Mouse (Mus musculus): ENCODE measurements around the gene Pef1.

DNA sequence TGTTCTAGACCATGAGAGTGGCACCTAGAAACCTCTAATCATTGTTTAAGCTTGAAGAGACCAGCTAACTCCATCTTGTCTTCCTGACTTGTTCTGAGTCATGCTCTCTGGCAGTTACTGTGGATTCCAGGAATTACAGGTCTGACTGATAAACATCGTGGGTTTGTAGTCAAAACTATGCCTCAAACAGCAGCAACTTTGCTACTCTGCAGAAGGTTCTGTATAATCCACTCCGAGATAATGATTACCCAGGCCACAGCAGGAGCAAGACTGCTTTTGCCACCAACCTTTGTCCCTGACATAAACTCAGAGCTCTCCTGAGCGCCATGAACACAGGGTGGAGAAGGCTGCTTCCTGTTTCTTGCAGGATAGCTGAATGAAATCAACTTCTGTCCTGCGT lies 2.2 kb downstream of the Pef1 start:
- TF ChIP-seq POLR2A (IDR thresholded peaks at IDR 0.05; ENCODE audit: extremely low read depth, insufficient read depth, low read length) = no peak
- no peak for TF ChIP-seq CTCF (IDR thresholded peaks at IDR 0.05; ENCODE audit: low read depth, low read length)

Measured in liver, adult 2 months (tissue).